Mouse (Mus musculus) natural killer cell, adult 2 months (primary cell): Measurements from ENCODE around the gene Fhdc1.

ENCODE experiments used
- DNase-seq, 2 experiments: peaks; one replicate each; pipeline ENCODE4 v3.0.0; 2022; ENCODE audit warnings: low spot score in 2 of 2

Gene Fhdc1

DNA sequence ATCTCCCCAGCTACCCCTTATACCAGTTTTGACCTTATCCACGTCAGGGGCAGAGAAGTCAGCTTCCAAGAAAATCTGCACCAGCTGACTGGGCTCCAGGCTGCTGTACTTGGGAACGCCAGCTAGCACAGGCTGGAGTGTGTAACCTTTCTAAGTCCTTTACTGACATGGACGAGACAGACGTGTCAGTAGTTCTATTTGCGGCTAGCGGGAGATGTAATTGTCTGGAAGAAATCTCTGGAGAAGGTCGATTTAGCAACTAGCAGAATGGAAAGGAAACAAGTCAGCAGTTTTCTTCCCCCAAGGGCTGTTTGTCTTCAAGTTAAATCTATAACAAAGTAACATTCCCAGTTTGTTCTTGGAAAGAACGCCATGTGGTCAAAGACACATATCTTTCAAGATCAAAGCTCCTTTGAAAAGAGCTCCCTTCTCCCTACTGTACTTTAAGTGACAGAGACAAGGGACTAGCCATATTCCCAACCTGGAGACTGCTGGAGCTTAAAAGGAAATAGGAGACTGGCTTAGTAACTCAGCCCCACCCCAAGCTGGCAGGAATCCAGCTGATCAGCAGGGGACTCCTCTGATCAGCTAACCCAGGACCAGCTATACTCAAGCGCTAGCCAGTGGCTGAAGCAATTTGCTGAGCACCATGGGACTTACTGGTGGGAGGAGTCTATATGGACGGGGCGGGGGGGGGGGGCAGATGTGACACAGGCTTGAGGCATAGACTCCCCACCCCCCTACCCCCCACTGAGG is 44.8 kb downstream of the Fhdc1 start:
- DNase-seq, result no peak

DNA sequence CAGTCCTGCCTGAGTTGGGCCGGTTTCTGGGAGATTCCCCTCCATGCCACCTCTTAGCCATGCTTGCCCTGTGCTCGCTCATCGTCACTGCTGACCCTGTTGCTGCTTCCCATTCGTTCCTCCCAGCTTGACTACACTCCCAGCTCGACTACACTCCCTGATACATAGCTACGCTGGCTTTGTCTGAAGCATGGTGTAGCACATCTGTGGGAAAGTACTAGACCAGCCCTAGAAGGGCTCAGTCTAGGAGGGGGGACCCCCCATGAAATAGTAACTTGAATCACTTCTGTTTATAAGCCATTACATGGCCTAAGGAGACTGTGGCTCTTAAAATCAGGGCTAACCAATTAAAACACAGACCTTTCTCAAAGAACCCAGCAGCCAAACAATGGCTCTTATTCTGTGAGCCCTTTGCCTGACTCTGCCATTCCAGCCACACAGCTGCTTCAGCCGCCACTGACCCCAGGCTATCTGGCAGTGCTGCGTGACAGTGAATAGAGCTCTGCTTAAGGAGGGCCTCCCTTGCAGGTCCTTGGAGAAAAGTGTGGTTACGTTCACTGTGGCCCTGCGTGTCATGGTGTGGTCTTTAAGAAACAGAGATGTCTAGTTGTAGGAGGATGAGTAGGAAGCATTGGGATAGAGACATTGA is 47.3 kb downstream of the Fhdc1 start:
- DNase-seq, result no peak

DNA sequence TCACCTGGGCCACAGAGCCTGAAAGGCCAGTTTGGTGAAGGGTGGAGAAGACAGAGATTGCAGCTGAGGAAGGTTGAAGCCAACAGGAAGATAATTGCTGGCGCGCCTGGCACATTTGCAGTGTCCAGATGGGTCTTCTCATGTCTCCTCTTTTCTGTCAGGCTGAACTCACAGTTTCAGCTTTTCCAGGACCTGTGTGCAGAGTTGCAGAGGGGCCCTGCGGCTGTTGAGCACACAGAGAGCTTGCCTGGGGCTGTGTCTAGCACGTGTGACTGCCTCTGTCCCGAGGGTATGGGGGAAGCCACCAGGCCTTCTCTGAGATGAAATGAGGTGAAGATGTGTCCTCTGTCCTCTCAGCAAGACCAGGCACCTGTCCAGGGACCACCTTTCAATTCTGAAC is 49.0 kb downstream of the Fhdc1 start:
- DNase-seq, result no peak

DNA sequence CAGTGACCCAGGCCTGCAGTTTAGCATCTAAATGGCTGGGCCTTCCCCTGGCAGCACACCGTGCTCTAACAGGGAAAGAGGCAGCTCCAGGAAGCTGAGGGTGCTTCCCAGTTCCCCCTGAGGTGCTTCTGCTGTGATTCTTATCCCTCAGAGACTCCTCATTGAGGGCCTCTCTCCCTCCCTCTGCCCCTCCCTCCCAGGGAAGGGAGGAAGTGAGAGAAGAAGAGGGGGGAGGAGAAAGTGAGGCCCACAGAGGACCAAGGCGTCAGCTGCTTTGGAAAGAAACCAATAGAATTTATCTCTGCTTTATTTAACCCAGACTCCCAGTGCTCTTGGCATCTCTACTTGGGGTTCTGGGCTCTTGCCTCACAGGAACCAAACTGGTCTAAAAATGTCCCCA is 50.1 kb downstream of the Fhdc1 start:
- no peak for DNase-seq

DNA sequence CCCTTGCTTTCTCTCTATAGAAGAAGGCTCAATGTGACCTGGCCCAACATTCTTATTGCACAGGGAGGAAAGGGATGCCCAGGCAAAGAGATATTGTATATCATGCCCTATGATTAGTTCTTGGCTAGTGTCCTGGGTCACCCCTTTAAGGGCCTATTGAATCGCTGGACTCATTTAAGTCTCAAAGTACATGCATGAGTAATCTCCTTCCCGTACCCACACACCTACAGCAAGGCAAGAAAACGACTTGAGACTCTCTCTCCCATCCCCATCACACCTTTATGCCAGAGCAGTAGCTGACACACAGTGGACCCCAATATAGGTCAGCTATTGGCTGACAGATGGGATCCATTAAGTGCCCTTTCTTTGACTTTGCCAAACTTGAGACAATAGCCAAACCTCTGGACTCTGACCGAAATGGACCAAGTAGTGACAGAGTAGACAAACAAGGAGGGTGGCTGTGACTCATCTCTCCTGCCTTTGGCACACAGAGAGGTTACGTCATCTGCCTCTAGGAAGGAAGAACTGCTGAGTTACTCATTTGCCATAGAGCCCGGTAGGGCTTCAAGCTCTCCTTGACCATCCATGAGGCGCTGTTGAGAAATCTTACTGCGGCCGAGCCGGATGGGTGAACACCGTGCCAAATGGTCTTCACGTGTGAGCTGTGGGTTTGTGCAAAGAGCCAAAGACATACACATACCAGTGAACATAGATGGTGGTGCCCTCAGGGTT is 51.1 kb downstream of the Fhdc1 start:
- no peak for DNase-seq

DNA sequence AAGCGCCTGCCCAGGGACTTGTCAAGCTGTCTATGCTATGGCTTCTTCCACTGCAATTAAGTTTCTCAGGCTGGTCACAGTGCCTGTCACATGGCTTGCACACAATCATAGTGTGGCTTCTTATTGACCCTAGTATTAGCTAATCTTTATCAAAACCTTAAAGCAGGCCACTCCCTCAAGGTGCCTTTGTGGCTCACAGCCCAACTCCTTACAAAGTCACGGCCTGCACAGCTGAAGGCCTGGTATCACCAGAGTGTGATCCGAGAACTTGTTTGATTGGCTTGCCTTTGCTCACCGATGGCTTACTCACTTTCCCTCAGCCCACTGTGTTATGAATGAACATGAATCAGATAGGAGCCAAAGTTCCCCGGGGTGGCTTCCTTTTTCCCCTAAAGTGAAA is 52.5 kb downstream of the Fhdc1 start:
- no peak for DNase-seq

DNA sequence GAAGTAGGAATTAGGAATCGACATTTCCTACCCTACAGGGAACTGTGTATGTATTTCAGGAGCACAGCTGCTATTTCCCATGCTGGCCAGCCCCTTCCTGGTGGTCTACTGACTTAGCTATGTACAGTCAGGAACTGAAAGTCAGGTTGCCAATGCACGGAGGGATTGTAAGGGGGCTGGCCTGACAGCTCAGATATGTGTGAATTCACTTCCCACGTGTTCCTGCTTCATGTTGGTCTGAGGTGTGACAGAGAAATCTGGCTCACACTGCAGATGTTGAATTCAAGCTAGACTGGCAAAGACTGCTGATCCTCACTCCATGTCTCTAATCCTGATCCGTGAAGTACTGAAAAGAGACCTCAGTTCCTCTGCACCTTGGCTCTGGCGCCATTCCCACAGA is 57.9 kb downstream of the Fhdc1 start:
- DNase-seq, result no peak

DNA sequence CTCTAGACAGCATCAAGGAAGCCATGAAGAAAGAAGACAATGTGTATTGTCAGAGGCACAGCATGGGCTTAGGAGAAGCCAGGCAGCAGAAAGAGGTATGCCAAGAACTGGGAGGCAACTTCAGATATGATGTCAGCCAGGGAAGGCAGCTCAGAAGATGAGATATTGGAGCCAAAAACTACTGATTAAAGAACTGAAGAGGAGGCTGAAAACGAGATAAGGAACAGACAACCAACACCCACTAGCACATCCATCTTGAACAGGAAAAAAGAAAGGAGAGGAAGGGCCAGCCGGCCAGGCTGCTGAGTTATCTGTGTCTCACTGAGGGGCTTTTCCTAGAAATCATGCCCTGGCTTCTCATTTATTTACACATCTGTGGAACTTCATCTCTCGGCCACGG is 66.4 kb downstream of the Fhdc1 start:
- DNase-seq, result no peak

DNA sequence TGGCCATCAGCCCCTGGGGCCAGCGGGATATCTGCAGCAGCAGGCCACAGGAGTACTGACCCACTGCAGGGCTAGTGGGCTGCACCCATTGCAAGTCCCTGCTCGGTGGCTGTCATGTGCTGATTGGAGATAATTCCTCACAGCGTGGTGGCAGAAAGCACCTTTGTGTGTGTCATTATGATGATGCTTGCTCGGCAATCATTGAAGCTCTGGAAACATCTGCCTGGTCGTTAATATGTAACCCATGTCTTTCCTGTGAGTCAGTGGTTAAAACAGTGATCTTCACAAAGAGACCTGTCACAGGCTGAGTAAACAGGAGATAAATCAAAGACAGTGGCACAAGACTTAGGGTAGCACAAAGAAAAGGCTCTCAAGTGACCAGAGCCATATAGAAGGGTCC is 67.3 kb downstream of the Fhdc1 start:
- no peak for DNase-seq

DNA sequence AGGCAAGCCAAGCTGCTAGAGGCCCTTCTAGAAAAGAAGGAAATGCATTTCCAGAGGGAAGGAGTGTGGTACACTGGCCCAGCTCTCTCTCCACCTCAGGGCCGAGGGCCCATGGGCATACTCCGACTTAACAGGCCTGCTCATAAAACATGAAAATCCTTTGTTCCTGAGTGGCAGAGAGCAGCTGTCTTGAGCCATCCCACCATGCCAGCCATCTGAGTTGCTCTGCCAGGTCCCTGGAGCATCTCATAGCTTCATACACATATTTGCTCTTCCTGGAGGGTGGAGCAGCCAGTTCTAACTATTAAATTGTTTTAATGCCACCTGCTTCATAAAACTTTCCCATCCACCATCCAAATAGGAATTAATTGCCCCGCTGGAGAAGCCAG is 70.8 kb downstream of the Fhdc1 start:
- DNase-seq, result no peak

DNA sequence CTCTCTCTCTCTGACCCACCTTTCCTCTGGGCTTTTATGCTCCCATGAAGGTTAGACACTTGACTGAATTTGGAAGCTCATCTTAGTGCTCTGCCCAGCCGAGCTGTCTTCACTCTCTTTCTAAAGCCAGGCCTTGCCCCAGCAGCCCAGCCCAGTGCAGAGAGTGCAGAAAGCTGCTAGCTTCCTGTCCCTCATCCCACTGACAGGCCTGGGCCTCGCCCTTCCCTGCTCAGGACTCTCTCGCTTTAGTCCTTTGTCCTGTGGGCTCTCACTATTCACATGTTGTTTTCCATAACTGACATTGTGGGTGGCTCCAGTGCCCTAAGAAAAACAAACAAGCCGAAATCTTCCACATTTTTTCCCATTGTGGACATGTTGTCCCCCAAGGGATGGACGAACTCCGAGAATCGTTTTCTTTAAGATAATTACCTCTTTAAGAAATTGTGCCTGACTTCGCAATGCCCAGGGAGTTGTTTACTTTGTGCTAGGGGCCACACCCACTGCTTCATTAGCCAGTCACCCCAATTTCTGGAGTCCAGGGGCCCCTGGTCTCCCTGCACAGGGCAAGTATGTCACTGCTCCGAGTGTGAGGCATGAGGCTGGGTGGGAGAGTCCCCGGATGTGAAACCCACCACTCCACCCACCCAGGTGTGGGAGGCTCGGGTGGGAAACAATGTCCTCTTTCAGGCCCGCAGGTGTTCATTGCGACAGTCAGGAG is 71.3 kb downstream of the Fhdc1 start:
- DNase-seq, result no peak

DNA sequence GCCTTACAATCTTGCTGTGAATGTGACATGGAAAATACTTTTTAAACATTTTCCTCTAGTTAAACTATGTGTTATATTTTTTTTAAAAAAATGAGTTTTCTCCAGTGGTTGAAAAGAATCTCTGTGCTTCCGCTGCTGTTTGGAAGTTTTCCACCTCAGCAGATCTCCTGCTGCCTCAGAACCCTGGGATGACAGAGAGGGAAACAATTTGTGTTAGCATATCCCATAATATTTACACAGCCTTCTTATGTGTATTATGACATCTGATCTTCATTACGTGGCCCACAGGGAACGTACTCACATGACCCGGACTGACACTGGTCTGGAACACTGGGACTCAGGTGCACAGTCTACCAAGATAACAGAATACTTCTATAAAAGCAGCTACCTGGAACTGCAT is 74.7 kb downstream of the Fhdc1 start:
- no peak for DNase-seq

DNA sequence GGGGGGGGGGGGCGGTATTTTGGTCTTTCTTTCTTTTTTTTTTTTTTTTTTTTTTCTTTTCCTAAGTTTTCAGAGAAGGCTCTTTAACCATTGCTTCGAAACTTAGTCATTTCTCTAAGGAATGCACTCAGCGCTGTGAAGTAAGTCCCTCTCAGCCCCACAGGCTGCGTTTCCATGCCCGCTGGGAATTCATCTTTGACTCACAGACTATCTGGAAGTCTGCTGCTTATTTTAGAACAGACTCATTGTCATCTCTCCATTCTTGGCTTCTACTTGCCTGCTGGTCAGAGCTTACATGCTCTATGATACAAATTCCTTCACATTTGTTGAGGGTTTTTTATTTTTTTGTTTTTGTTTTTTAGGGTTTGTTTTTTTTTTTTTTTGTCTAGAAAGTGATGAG is 76.8 kb downstream of the Fhdc1 start:
- DNase-seq, result no peak

DNA sequence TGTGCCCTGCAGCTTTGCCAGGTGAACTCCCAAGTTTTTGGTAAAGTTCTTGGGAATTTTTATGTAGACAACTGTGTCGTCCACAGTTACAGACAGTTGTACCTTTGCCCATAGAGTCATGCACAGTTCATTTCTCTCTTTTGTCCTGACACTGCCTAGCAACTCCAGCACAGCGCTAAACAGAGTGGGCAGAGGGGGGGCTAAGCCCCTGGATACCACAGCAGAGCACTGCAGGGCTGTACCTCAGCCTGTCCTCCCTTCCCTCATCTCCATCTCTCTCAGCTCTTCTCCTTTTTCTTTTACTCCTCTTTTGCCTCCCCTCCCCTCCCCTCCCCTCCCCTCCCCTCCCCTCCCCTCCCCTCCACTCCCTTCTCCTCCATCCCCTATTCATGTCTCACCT is 77.5 kb downstream of the Fhdc1 start:
- DNase-seq, result no peak

DNA sequence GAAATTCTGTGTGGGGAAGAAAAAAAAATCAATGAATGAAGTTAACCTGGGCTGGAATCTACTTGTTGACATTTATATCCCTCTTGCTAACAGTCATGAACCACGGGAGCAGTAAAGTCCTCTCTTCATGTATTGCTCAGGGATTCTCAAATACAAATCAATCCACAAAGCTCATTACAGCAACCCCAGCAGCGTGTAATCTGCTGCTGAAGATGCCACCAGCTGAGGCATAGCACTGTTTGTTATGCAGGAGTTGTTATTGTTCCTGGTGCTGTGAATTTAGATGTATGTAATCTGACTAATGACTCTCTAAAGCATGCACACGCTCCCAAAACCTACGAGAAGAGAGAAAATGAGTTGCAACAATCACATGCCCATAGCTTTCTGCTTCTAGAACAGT is 82.3 kb downstream of the Fhdc1 start:
- no peak for DNase-seq

DNA sequence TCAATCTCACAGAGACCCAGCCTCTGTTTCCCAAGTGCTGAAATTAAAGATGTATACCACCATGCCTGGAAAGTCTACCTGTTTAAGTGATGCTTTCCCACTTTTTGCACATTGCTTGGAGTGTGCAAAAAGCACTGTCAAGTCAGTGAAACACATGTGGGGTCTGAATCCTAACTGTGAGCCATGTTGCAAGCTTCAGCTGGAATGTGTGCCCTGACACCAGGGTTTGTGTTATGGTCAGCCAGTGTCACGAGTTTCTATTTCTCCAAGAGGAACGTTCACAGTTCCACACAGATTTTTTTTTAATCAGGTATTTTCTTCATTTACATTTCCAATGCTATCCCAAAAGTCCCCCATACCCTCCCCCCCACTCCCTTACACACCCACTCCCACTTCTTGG is 84.0 kb downstream of the Fhdc1 start:
- no peak for DNase-seq

DNA sequence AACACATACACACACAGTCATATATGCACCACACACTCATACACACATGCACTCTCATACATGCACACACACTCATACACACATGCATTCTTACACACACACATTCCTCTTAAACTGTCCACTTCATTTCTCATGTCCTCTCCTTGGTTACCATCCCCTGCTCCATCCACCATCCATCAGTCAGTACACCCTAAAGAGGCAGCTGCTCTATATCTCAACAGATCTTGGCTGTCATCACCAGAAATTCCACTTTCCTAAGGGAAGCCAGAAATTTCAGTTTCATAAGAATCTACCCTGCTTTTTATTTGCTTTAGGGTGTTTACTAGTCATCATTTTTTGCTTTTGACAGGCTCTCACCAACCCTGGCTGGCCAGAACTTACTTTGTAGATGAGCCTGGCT is 84.4 kb downstream of the Fhdc1 start:
- no peak for DNase-seq

DNA sequence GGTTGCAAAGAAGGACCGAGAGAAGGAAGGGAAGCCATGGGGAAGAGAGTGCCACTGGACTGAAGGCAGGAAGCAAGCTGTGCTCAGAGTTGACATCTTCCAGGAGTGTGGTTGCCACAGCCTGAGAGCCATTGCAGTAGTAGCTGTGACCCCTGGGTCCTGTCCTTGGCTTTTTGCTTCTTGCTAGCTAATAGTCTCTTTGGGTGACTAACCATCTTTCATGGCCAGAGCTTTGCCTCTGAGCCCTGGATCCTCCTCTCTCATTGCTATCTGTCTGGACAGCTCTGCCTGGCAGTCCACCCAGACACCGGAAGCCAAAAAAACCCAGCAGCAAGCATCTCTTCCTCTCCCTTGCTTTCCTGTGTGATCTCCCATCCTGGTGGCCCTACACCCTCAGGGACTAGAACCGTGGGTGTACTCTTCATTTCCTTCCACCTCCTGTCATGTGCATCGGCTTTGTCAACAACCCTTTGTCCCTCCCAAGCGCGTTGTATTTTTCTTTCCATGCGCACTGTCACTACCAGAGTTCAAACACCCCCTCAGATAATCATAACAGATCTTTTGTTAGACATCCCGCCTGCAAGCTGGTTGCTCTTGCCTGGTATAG is 85.3 kb downstream of the Fhdc1 start:
- DNase-seq, result no peak
